Mouse (Mus musculus) gastrocnemius, postnatal 10 days (tissue): ENCODE data around the gene Gm12253. TPM values are rescaled to one million over a fixed set of nuclear protein-coding genes. Genes with fewer than 3 reads are reported as not detected.

ENCODE experiments used
- DNase-seq: peaks from one replicate; pipeline ENCODE4 v3.0.0; 2021; ENCODE audit warnings: mixed read lengths
- long read RNA-seq, 2 experiments: library from polyadenylated mRNA; stranded (forward); transcript quantifications; one replicate each; pipeline ENCODE4 v2.0.0; 2021
- total RNA-seq, 2 experiments: library from RNA; stranded (reverse); gene quantifications; 2 replicates each; pipeline ENCODE4 v1.2.3; 2021

The Gm12253 gene
- total RNA-seq: not detected
- long read RNA-seq, experiment 1: 0 reads
- long read RNA-seq, experiment 2: 0 reads

DNA sequence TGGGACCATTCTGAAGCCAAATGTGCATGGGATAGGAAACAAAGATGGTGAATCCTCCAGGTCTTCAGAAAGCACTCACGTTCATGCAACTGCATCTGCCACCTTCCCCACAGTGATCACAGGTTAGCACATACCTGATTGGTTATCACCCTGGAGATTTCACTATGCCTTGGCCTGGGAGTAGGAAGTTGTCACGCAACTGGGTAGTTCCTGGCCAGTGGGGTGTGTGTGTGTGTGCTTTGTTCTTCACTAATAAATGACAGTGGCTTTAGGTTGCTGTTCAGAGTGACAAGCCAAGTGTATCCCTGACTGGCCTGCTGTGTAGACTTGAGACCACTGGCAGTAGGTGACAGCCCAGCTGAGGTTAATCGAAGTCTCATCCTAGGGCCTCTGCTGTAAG, at the start of gene Gm12253:
TSS of gene Gm12253 (plus strand) at position 301 of the 400 bp plus-strand sequence.
- no peak for DNase-seq

DNA sequence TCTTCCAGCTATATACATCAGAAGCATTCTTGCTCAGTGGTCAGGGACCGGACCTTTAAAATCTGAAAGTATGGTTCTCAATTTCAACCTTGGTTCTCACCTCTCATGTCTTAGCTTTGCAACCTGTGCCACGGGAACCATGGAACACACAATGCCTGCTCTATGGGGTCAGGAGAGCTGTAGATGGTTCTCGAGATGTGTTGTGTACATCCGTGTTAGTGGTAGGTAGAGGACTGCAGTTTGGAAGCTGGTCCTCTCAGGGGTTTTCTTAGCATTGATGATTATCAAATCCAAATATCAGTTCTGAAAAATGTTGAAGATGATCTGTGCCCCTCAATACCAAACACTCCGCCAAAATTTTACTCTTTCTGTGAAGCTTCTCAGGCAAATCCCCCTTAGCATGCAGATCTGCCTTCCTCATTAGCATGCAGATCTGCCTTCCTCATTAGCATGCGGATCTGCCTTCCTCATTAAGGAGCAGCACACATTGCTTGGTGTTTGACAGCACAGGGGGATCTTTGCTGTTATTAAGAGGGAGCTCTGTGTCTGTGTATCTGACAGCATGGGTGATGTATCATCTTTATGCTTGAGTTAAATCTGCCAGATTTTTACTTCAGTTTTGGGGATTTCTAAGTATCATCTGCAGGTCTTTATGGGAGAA, 32.2 kb upstream of the Gm12253 start:
- DNase-seq: no peak

- DNase-seq: no peak
Measured at GRCm38 (mm10) chr11:58400655-58401054, 31.7 kb upstream of the Gm12253 start.

DNA sequence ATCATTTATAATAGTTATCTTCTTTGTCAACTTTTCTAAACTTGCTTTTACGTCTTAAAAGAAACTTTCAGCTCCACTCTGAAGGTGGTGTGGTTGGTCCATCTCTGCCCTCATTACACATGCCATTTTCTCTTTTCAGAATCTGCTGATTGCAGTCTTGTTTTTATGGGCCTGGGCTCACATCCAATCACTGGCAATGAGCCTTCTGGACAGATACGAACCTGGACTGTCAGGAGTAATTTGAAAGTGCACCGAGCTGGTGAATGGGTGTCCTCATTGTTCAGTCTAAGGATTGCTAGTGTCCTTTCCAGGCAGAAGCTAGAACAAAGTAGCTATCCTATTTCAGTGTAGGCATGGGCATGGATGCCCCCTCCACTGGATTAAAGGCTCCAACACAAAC, 24.3 kb upstream of the Gm12253 start:
- peak; percentile 16 for DNase-seq

DNA sequence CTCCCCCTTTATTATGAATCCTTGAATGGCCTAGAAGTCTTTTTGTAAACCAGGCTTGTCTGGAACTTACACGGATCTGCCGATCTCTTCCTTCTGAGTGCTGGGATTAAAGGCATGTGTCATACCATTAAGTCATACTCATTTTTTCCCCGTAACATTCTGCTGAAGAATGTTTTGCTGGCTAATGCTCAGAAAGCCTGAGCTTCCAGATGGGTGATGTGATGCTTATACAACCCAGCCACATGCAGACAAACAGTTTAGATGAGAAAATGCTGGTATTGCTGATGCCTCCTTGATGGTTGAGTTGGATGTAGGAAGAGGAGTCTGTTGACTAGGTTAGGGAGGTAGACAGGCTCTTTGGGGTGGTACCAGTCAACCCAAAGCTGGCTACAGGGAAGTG, 14.0 kb upstream of the Gm12253 start:
- DNase-seq: no peak

- no peak for DNase-seq
Measured at GRCm38 (mm10) chr11:58420815-58421214, 11.5 kb upstream of the Gm12253 start, which contains the start of gene 1810065E05Rik. Gene 1810065E05Rik, plus strand, starts transcription at chr11:58421111.

GRCm38 (mm10) chr11:58437866-58438265, 5.5 kb downstream of the Gm12253 start:
- no peak for DNase-seq

- no peak for DNase-seq
Measured at GRCm38 (mm10) chr11:58452759-58453158, 20.4 kb downstream of the Gm12253 start, which contains the start of gene Lypd9. Gene Lypd9, minus strand, starts transcription at chr11:58452923.

DNA sequence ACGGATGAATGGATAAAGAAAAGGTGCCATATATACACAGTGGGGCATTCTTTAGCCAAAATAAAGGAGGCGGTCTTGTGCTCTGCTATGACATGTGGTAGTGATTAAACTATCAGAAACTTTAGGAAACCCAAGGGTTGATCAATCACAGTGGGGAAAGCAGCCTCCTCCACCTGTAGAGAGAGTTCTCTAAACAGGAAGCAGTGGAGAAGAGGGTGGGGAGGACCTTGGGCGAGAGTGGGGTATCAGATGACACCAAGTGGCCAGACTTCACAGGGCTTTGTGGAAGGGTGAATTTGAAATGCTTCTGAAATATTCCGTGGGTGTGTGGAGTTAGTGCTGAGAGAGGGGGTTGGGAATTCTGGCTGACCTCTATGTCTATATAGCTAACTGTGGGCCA, 21.2 kb downstream of the Gm12253 start:
- no peak for DNase-seq

DNA sequence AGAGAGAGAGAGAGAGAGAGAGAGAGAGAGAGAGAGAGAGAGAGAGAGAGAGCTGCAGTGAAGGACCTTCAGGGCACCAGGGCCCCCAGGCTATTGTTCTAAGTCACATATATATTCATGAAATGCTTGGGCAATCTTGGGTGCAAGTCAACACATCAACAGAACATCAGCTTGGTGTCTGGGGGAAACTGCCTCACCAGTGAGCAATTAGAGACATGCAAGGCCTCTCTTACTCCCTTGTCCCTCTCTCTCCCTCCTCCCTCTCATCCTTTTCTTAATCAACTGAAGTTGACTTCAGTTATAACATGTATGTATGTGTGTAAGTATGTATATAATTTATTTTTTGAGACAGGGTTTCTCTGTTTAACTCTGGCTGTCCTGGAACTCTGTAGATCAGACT, 29.8 kb downstream of the Gm12253 start, which contains the start of gene Olfr30:
TSS of gene Olfr30 (minus strand) at position 101 of the 400 bp plus-strand sequence.
- no peak for DNase-seq

Other genes starting within 250 kb of the Gm12253 start
- 1 to 10 TPM; 4.7 to 6.6 TPM for gene Igtp, start 233.0 kb upstream of the Gm12253 start, total RNA-seq
- 1 to 10 TPM; 7.1 to 7.5 TPM for gene Irgm2, start 232.9 kb upstream of the Gm12253 start, total RNA-seq
- gene 4930438A08Rik, start 157.8 kb upstream of the Gm12253 start, total RNA-seq: not detected
- gene Zfp692, start 125.5 kb upstream of the Gm12253 start, total RNA-seq: 1 to 10 TPM; 3.5 to 5.3 TPM
- 10 to 100 TPM; 31.0 to 41.3 TPM for gene Zfp672, start 102.2 kb upstream of the Gm12253 start, total RNA-seq
- 10 to 100 TPM; 28.0 to 30.3 TPM for gene Sh3bp5l, start 101.8 kb upstream of the Gm12253 start, total RNA-seq
- gene Lypd8, start 53.5 kb upstream of the Gm12253 start, total RNA-seq: not detected
- not detected for gene 1810065E05Rik, start 11.4 kb upstream of the Gm12253 start, total RNA-seq
- not detected for gene Lypd9, start 20.4 kb downstream of the Gm12253 start, total RNA-seq
- not detected for gene Olfr30, start 29.7 kb downstream of the Gm12253 start, total RNA-seq
- not detected for gene Olfr332, start 60.0 kb downstream of the Gm12253 start, total RNA-seq
- gene Olfr331, start 70.0 kb downstream of the Gm12253 start, total RNA-seq: not detected
- not detected for gene Olfr330, start 102.3 kb downstream of the Gm12253 start, total RNA-seq
- gene Olfr329-ps, start 113.9 kb downstream of the Gm12253 start, total RNA-seq: not detected
- not detected for gene Olfr328, start 123.1 kb downstream of the Gm12253 start, total RNA-seq
- gene Olfr224, start 138.0 kb downstream of the Gm12253 start, total RNA-seq: not detected
- not detected for gene Olfr325, start 145.2 kb downstream of the Gm12253 start, total RNA-seq
- gene Olfr324, start 162.6 kb downstream of the Gm12253 start, total RNA-seq: not detected
- not detected for gene 2210407C18Rik, start 183.5 kb downstream of the Gm12253 start, total RNA-seq
- not detected for gene Olfr323, start 197.9 kb downstream of the Gm12253 start, total RNA-seq
- under 1 TPM in 1 of 2 experiments, not detected in 1; 0.27 TPM for gene Trim58, start 207.9 kb downstream of the Gm12253 start, total RNA-seq
- gene Olfr322, start 226.2 kb downstream of the Gm12253 start, total RNA-seq: not detected
- not detected for gene Olfr320, start 248.5 kb downstream of the Gm12253 start, total RNA-seq